Mouse (Mus musculus): Measurements from ENCODE around the gene Zrsr2. TPM values are rescaled to one million over a fixed set of nuclear protein-coding genes. Genes with fewer than 3 reads are reported as not detected.

Zrsr2 gene
- total RNA-seq, 2 experiments from 2014 or later = 23.7 to 30.2 TPM

DNA sequence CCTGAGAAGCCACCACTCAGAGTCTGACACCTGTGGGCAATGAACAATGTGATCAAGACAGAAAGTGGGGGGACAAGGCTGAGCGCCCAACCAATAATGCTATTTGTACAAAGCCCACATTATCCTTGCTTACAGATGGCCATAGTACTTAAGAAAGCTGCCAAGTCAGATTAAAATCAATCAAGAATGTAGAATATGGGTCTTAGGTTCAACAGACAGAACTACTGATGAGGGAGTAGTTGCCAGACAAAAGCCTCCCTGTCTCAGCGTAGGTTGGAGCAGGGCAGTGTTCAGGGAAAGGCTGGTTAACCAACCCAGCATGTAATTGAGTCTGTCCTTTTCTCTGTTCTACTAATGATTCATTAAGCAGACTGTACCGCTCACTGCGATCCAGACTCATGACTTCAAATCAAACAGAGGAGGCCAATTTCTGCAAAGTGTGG is 72.9 kb downstream of the Zrsr2 start:
- DNase-seq = no peak

Other genes starting within 250 kb of the Zrsr2 start
- 1 to 10 TPM in 1 of 2 experiments, under 1 TPM in 1; 0.56 to 1.7 TPM for gene Rnf138rt1, start 197.3 kb downstream of the Zrsr2 start, total RNA-seq (2021)
- gene Ap1s2, start 49.6 kb downstream of the Zrsr2 start, total RNA-seq (2021) = 10 to 100 TPM; 16.2 to 21.5 TPM
- gene Car5b, start 69.3 kb upstream of the Zrsr2 start, total RNA-seq (2021) = 10 to 100 TPM; 17.9 to 41.0 TPM
- 1 to 10 TPM; 6.7 to 6.8 TPM for gene Siah1b, start 117.8 kb upstream of the Zrsr2 start, total RNA-seq (2021)
- gene Cltrn, start 130.2 kb upstream of the Zrsr2 start, total RNA-seq (2021) = not detected
- 10 to 100 TPM; 11.4 to 11.5 TPM for gene Ace2, start 180.7 kb upstream of the Zrsr2 start, total RNA-seq (2021)

Measured in adrenal gland, postnatal 36 days (tissue).